Mouse (Mus musculus): ENCODE measurements around the gene Wdr64.

The Wdr64 gene

DNA sequence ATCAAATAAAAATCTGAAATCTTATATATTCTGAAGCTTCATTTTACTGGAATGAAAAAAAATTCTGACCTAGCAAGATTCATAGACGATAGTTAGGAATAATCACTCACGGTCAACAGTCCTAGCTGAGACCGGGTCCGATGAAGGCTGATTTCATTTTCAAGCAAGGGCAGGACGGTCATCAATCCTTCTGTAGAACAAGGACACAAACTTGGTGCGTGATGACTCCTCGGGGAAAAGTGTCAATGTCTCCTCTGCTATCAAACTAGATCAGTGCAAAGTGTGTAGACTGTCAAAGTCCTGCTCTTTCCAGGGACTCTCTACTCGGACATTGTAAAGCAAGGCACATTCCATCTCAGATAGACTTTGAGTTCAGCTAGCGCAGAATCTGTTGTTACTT lies 18.4 kb downstream of the Wdr64 start:
- DNase-seq (ENCODE audit: low spot score in 2 of 2), result no peak

DNA sequence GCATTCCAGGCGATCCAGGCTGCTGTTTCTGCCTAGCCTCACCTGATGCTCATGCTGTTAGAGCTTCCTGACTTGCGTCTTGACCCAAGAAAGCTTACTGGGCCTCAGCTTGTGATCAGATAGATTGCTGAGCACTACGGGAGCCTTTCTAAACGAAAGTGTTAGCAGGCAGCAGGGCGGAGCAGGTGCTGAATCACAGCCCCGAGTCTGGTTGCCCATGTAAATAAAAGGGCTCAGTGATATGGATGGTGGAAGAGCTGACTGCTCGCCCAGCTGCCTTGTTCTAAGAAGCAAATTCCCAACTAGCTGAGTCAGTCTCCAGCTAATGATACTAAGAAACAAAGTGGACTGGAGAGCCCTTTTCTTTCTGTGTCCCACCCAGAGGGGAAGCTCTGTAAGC lies 27.4 kb downstream of the Wdr64 start:
- DNase-seq (ENCODE audit: low spot score in 2 of 2), result no peak

DNA sequence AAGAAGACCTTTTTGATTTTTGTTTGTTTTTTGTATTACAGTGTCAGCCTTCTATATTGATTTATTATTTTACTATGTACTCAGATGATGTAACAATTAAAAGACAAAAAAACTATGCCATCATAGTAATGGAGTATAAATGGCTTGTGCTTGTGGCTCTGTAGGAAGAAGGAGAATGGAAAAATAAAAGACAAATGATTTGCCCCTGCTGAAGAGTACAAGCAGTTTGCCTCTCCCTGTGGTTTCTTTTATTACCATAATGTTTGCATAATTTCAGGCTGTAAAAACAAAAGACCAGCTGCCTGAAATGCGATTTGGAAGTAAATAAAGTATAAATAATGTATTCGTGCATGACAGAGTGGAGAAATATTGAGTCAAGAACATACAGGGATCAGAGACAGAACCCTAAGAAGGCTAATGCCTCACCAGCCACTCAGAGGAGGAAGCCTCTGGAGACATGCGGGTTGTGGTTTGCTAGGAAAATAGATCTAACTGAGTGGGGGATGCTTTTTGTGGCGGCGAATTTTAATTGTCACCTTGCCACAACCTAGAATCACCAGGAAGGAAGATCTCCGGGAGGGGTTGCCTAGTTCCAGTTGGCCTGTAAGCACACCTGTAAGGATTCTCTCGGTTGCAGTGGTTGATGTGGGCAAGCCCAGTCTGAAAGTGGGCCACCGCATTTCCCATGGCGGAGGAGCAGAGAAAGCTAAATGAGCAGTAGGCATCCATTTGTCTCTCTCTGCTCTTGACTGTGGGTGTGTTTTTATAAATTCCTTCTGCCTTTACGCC lies 56.4 kb downstream of the Wdr64 start:
- DNase-seq (ENCODE audit: low spot score in 2 of 2), result no peak

DNA sequence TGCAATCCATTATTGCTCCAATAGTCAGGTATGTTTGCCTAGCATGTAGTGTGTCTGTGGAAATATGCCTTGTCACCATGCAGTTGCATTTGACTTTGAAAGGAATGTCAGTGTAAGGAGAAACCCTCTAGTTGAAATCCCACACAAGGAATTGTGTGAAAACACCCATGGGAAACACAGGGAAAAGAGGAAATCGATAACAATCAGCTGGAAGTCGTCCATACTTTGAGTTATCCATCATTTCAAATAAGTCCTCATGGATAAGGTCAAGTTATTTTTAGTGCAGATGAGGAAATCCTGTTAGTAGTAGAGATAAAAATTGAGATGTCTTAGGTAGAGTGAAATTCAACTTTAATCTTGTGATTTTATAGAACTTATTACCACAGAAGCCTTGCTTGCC lies 96.3 kb downstream of the Wdr64 start:
- DNase-seq (ENCODE audit: low spot score in 2 of 2), result peak; percentile 32 to 53

DNA sequence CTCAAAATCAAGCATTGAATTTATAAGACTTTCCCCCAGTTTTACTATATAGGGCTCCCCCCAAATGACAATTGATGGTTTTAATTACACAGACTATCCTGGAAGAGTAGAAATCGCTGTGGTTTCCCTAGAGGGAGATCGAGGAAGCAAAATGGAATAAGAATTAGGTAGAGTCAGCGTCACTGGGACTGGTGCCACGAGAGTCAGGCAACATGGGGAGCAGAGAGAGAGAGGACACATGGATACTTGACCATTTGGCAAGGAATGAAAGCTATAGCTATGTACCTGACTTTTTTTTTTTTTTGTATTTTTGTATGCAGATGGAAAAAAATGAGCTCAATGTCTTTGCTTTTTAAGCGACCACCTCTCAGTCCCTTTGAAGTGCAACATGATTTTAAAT lies 110.0 kb downstream of the Wdr64 start:
- no peak for DNase-seq (ENCODE audit: low spot score in 2 of 2)

DNA sequence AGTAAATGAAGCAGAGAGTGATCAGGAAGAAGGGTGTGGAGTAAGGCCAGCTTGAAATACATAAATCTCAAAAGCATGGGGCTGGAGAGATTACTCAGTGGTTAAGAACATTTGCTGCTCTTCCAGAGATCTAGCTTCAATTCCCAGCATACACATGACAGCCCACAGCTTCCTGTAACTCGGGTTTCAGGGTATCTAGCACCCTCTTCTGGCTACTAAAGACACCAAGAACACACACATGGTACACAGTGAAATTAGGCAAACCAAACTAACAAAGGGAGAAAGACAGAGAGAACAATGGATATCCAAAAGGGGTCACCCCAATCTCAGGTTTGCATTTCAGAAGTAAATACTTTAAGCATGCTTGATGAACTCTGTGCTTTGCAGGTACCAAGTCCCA lies 113.2 kb downstream of the Wdr64 start:
- no peak for DNase-seq (ENCODE audit: low spot score in 2 of 2)

DNA sequence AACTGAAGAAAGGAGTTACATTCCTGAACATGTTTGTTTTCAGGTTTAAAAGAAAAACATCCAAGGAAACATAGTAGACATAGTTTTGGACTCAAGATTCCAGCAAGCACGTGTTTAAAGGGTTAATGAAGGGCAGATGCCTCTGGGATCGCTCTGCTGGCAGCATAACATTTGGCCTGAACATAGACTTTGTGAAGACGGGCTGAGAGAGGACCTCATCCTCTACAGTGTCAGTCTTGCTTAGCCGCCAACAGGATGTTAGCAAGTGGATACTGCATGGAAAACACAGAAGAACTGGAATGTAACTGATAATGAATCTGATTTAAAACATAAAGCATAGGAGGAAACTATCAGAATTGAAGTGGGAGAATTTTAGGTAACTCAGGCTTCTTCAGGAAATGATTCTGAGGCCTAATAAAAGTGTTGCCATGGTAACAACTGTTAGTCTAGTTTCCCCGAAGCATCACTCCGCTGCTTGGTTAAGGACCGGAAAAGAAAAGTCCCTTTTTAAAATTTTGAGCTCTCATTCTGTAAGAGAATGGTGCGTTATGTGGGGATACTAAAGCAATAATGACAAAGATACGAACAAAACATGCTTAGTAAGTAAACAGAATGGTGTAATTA lies 125.5 kb downstream of the Wdr64 start:
- DNase-seq (ENCODE audit: low spot score in 2 of 2), result no peak

DNA sequence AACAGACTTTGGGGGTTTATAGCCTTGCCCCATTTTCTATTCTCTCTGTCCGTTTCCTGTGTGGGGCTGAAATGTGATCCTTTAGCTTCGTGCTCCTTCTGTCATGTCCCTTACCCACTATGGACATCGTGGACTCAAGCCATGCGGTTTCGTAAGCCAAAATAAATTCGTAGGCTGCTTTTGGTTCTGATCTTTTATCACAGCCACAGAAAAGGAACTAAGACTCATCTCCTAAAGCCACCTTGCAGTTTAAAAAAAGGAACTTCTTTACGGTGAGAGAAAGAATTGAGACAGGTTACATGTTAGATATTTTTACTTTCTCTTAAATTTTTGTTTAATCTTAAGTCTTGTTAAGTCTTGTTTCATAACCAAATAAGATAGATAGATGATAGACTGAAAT lies 130.1 kb downstream of the Wdr64 start:
- no peak for DNase-seq (ENCODE audit: low spot score in 2 of 2)

DNA sequence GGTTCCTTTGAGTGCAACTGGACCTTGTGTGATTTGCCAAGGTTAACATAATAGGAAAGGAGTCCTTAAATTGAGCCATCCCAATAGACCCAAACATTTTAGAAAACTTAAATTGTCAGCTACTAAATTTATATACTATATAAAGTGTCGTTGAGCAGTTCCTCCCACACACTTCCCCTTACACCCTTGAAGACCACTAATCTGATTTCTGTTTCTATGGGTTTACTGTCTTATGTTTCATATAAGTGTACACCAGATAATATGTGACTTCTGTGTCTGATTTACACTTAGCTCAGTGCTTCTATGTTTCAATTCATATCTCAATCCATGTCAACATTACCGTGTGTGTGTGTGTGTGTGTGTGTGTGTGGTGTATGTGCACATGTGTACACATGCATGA lies 130.8 kb downstream of the Wdr64 start:
- no peak for DNase-seq (ENCODE audit: low spot score in 2 of 2)

DNA sequence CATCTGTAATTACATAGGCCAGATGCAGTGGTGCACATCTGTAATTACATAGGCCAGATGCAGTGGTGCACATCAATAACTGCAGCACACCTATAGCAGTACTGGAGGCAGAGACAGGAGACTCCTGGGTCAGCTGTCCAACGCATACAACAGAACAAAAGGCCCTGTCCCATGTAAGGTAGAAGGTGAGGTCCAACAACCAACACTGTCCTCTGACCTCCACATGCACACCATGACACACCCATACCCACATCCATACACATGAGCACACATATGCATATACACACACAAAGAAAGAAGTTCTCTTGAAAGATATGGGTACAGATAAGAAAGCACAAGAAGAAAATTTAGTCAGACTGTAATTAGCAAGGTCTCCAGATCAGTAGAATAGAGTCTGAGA lies 157.1 kb downstream of the Wdr64 start:
- no peak for DNase-seq (ENCODE audit: low spot score in 2 of 2)

Measured in heart, adult 9 months (tissue).